Mouse (Mus musculus) embryonic fibroblast, embryonic 13.5 days (primary cell): ENCODE results near the gene Atp6v0e. TPM values are rescaled to one million over a fixed set of nuclear protein-coding genes. Genes with fewer than 3 reads are reported as not detected.

Experiments
- H3K27ac ChIP-seq: 2 replicates; pipeline ENCODE4 v1.5.1; 2012; ENCODE audit warnings: low read length, control low read depth, inconsistent platforms; ENCODE audit not compliant: insufficient read depth
- H3K4me1 ChIP-seq: 2 replicates; pipeline ENCODE4 v1.6.1; 2011; ENCODE audit warnings: low read length; ENCODE audit not compliant: control insufficient read depth, insufficient read depth
- H3K4me3 ChIP-seq: 2 replicates; pipeline ENCODE4 v1.5.1; 2011; ENCODE audit warnings: mild to moderate bottlenecking, control low read depth, low read length; ENCODE audit not compliant: insufficient read depth
- CTCF ChIP-seq: IDR thresholded peaks from 2 replicates; pipeline ENCODE4 v1.5.1; 2011; ENCODE audit warnings: mild to moderate bottlenecking, control low read depth, low read length, moderate library complexity, borderline replicate concordance; ENCODE audit not compliant: insufficient read depth
- POLR2A ChIP-seq: IDR thresholded peaks from 2 replicates; pipeline ENCODE4 v1.6.1; 2011; ENCODE audit warnings: low read depth, mild to moderate bottlenecking, control low read depth, low read length, moderate library complexity
- polyA plus RNA-seq: library from polyadenylated mRNA; stranded (reverse); fragments of >200 nt; gene quantifications from 2 replicates; pipeline ENCODE4 v1.2.4, GENCODE M21; 2011; ENCODE audit warnings: low read depth; ENCODE audit not compliant: missing spikeins, insufficient read length

The Atp6v0e gene
- polyA plus RNA-seq, 1 experiment, result 174 TPM

DNA sequence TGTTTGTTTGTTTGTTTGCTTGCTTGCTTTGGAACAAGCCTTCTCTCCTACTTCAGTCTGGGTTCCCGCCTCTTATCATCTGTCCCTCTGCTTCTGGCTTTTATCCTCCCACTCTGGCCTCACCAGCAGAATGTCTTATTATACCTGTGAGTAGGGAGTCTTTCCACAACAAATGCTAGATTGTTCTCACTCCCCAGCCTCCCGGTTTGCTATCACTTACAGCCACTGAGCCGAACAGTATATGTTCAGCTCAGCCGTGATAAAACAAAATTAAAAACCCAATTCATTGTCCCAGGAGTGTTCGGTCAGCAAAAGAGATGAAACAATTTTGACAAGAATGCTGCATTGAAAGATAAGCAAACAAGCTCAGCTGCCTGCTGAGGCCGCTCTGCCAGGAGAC, 47.0 kb downstream of the Atp6v0e start:
- no peak overlapping the region for H3K27ac ChIP-seq
- H3K4me1 ChIP-seq, result no peaks in the 10 kb centered on the region; the same call in 1 of the 2 replicates
- TF ChIP-seq POLR2A (no peak), CTCF (no peak)
- no peak overlapping the region for H3K4me3 ChIP-seq

DNA sequence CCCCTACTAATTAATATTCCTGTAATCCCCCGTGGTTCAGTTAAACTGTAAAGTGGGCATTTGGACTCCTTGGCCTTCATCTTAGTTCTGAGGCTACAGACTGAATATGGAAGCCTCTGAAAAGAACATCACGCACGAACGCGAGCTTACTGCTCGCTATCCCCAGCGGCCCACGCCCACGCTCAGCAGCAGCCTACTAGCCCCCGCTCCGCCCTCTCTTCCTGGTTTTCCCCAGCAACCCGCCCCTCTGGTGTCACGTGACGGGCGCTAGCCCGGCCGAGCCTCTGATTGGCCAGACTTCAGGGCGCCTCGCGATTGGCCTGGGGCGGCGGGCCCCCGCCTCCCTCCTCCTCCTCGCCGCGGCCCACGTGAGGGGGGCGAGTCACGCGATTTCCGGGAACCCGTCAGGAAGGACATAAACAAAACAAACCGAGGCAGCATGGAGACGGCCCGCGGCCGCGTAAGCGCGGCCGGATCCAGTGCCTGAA, 52.3 kb downstream of the Atp6v0e start, which contains the start of gene Crebrf:
Gene Crebrf, plus strand, starts transcription at position 380 of the 488 bp plus-strand sequence.
- Histone ChIP-seq H3K4me3 (peak within 1 kb of the TSS; percentile 92), H3K4me1 (no peaks in the 10 kb centered on the region; the same call in 1 of the 2 replicates), H3K27ac (peak within 1 kb of the TSS; percentile 92)
- TF ChIP-seq POLR2A (peak; percentile 95), CTCF (no peak)

- peak overlapping the region; percentile 92 for H3K27ac ChIP-seq
- peak overlapping the region; percentile 92 for H3K4me3 ChIP-seq
- TF ChIP-seq POLR2A (peak; percentile 29; the same call in 1 of the 2 replicates), CTCF (no peak)
- no peaks in the 10 kb centered on the region; the same call in 1 of the 2 replicates for H3K4me1 ChIP-seq
Measured at GRCm38 (mm10) chr17:26715916-26716717, 53.1 kb downstream of the Atp6v0e start.

DNA sequence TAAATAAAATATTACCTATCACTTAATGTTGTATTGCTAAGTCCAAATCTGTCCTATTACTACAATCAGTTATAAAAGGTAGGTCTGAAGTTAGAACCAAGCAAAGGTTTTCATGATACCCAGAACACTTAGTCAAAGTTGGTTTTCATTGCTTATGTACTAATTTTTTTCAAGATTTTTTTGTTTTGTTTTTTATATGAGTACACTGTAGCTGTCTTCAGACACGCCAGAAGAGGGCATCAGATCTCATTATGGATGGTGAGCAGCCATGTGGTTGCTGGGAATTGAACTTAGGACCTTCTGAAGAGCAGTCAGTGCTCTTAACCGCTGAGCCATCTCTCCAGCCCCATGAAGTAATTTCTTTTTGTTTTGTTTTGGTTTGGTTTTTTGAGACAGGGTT, 54.8 kb downstream of the Atp6v0e start:
- Histone ChIP-seq H3K27ac (no peak overlapping the region), H3K4me3 (no peak overlapping the region), H3K4me1 (no peaks in the 10 kb centered on the region; the same call in 1 of the 2 replicates)
- no peak for TF ChIP-seq CTCF
- TF ChIP-seq POLR2A, result no peak

DNA sequence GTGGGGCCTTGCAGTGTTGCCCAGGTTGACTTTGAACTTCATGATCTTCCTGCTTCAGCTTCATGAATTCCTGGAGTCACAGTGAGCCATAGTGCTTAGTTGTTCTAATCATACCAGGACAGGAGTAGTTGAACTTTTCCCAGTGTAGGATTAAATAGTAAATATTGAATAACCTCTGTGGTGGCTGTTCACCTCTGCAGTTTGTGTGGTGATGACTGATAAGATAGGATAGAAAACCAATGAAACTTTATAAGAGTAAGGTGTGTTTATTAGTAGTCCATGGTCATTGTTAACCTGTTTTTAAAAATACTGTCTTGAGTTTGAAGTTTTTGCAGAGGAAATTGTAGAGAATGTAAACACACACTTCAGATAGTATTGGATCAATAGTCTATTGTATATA, 56.4 kb downstream of the Atp6v0e start:
- TF ChIP-seq CTCF (no peak), POLR2A (no peak)
- H3K27ac ChIP-seq, result no peak overlapping the region
- no peaks in the 10 kb centered on the region; the same call in 1 of the 2 replicates for H3K4me1 ChIP-seq
- H3K4me3 ChIP-seq, result no peak overlapping the region

DNA sequence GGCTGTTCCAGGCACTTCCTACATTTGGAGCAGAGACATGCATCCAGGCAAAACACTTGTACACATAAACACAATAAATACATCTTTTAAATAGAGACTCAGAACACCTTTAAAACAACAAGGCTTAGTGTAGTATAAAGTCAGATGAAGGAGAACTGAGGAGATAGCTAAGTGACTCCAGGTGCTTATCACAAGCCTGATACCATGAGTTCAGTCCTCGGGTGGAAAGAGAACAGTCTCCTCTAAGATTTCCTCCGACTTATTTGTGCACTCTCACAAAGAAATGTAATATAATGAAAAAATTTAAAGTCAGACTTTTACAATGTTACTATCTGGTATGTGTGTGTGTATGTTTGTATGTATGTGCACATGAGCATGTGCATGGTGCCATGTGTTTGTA, 58.8 kb downstream of the Atp6v0e start:
- TF ChIP-seq POLR2A (no peak), CTCF (no peak)
- peaks cover 3% of the 10 kb centered on the region for H3K4me1 ChIP-seq
- no peak overlapping the region for H3K27ac ChIP-seq
- no peak overlapping the region for H3K4me3 ChIP-seq

DNA sequence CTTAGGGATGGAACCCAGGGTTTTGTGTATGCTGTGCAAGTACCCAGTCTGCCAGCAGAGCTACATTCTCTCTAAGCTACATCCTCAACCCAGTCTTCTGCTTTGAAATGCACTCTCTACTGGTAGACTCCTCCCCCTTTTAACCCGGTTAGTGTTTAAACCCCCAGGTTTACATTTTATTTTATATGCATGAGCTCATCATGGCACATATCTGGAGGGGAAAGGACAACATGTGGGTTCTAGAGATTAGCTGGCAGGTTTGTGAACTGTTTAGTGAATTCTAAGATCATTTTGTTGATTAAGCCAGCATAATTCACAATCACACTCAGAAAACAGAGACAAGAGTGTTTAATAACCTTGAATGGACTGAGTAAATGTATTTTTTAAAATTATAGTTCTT, 61.8 kb downstream of the Atp6v0e start:
- Histone ChIP-seq H3K27ac (no peak overlapping the region), H3K4me3 (no peak overlapping the region), H3K4me1 (peaks cover 10% of the 10 kb centered on the region)
- no peak for TF ChIP-seq POLR2A
- no peak for TF ChIP-seq CTCF

- Histone ChIP-seq H3K4me3 (no peak overlapping the region), H3K27ac (no peak overlapping the region), H3K4me1 (peaks cover 10% of the 10 kb centered on the region)
- TF ChIP-seq CTCF, result no peak
Measured at GRCm38 (mm10) chr17:26726674-26727073, 63.6 kb downstream of the Atp6v0e start.

DNA sequence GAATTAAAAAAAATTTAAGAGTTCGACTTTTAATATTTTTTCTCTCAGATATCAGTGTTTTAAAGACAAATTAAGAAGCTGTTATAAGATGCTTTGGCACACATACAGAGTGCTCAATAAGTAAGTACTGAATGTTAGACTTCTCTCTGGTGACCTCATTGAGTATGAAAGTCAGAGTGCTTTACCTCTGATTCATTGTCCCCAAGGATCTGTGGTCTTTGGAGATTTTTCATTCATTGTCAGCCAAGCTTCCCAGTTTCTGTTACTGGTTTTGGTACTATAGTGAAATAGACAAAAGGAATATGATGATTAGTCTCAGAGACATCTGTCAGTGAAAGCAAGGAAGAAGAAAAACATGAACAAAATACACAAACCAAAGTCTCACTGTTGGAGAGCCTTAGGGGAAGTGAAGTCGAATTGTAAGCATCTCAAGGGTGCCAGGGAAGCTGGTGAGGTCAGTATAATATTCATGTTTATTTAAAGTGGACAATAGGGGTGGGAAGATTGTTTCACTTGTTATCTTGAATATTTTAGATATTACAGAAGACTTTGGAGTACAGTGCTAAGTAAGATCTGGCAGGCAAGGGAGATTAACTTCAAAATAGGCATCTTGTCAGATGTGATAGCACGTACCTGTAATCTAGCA, 64.2 kb downstream of the Atp6v0e start:
- peaks cover 10% of the 10 kb centered on the region for H3K4me1 ChIP-seq
- H3K4me3 ChIP-seq, result no peak overlapping the region
- peak overlapping the region; percentile 57 for H3K27ac ChIP-seq
- TF ChIP-seq POLR2A, result no peak
- TF ChIP-seq CTCF, result no peak

DNA sequence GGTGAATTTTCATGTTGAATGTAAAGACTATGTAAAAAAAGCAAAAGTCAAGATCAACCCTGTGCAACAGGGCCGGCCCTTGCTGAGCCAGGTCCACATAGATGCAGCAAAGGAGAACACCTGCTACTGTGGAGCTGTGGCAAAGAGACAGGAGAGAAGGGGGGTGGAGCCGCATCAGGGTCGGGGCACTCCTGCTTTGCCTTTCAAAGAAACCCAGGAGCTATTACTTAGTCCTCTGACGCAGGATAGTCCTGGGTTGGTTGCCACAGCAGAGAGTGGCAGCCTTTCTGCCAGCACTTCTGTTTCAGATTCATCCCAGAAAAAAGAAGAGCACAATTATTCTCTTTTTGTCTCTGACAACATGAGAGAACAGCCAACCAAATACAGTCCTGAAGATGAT, 79.5 kb downstream of the Atp6v0e start:
- Histone ChIP-seq H3K4me1 (no peaks in the 10 kb centered on the region), H3K27ac (no peak overlapping the region), H3K4me3 (no peak overlapping the region)
- TF ChIP-seq CTCF (no peak), POLR2A (no peak)
